Mouse (Mus musculus) megakaryocyte progenitor cell, adult 5-6 weeks (primary cell): ENCODE results near the gene Clgn. TPM values are rescaled to one million over a fixed set of nuclear protein-coding genes. Genes with fewer than 3 reads are reported as not detected.

Experiments used
- ATAC-seq: replicated peaks from 2 replicates; pipeline ENCODE4 v1.8.0; 2016; ENCODE audit warnings: mild to moderate bottlenecking, moderate TSS enrichment, inconsistent platforms; ENCODE audit not compliant: poor library complexity
- total RNA-seq, 2 experiments: library from RNA; stranded (forward) in 1 of 2; stranded (reverse) in 1 of 2; fragments of 157-497, 149-512 nt in 1 of 2; fragments of 200-1000 nt in 1 of 2; gene quantifications; 2 replicates each; pipeline versions ENCODE4 v1.2.3 to v1.2.4; 2015 to 2017

Gene Clgn
- total RNA-seq (2015) (0.05 TPM in 1 of 2 replicates, not detected in the other), total RNA-seq (2017) (not detected in 2 replicates)

DNA sequence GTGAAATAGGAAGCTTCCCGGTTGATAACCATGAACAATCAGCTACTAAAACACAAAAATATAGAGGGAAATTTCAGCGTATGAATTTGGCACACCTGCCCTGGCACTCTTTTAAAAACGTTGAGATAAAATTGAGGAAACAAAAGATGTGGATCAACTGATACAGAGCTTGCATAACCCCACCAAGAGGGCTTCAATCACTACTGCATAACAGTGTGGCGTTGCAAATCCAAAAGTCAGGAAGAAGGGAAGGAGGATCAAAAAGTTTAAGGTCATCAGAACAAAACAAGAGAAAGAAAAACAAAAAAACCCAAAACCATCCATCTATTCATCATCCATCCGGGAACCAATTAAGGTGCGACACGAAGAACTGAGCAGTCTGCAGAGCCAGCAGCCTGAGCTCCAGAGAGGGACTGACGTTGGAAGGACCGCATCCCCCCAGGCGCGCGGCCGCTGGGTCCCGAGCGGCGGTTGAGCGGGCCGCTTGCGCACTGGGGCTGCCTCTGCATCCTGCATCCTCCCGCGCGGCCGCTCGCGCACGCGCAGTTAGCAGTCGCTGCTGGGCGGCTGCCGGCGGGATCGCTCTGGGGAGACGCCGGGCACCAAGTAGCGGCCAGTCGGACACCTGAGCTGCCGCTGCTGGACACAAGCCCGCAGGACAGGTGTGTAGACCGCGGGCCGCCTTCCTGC is at the start of gene Clgn:
Gene Clgn, plus strand, starts transcription at position 552 of the 690 bp plus-strand sequence.
- ATAC-seq, result peak; percentile 79

GRCm38 (mm10) chr8:83342076-83342475 is 47.6 kb upstream of the Clgn start:
- ATAC-seq, result no peak

- no peak for ATAC-seq
These were observed 47.0 kb upstream of the Clgn start for GRCm38 (mm10) chr8:83342693-83343092.

DNA sequence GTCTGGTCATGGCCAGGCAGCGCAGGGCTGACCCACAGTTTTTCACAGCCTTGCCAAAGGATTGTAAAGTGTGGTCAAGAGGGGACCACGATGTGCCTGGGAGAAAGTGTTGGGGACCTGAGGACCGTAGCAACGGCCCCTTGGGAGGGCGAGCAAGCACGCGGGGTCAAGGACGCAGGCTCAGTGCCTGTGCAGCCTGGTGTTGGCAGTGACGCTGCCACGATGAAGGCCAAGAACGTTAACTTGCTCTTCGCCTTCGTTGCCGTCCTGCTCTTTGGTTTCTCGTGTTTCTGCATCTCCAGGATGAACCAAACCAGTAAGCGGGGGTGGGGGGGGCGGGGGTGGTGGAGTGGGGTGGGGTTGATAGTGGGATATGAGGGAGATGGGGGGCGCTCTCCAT is 41.4 kb upstream of the Clgn start, which contains the start of gene Mgat4d:
Gene Mgat4d, plus strand, starts transcription at position 209 of the 400 bp plus-strand sequence.
- ATAC-seq, result no peak

DNA sequence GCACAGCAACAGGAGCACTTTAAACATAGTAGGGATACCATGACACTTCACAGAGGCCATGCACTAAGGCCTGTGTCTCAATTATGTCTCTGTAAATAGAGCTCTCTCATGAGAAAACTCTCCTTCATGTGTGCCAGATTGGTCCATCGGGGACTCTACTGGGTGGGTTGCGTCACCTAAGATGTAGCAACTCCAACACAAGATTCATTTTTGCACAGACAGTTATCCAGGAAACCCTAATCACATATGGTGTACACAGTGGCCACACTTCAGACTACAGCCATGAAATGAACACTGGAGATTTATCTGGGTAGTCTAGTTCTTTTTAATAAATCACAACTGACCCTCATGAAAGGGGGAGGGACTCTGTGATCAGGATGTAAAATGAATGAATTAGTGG is 38.4 kb upstream of the Clgn start:
- ATAC-seq, result peak; percentile 61; the same call in 1 of the 2 replicates

GRCm38 (mm10) chr8:83363156-83363769 is 26.4 kb upstream of the Clgn start:
- no peak for ATAC-seq

DNA sequence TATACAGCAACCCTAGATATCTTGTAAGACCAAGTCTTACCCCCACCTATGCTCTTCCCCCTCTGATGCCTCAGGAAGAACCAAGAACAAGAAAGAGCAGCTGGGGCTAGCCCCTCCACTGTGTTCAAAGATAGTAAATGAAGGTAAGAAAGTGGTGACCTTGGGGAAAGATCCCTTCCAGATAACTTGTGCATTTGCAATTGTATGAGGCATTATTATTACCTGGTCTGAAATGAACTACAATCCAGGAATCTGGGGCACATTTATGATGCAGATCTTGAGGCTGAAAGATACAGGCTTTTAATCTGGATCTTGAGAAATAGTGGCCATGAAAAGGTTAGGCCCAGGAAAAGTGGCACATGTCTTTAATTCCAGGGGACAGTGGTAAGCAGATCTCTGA is 12.4 kb upstream of the Clgn start:
- ATAC-seq, result no peak

- ATAC-seq, result no peak
These were observed 9.5 kb upstream of the Clgn start for GRCm38 (mm10) chr8:83380141-83380540.

DNA sequence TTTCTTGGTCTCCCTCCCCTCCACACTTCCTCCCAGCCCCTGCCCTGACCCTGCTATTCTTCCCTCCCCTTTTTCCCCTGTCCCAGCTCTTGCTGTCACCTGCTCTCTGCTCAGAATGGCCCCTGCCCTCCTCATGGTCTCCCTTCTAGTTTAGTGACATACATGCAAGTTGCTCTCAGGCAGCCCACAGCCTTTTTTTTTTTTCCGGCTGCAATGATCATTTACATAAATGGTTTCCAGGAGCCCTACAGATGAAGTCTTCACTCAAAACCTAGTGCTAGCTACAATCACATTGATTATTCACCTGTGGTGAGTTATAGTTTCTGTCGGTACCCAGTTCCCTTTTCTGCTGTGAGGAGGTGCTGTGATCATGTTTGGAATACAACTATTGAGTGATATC is 8.7 kb upstream of the Clgn start:
- no peak for ATAC-seq

GRCm38 (mm10) chr8:83382850-83383249 is 6.8 kb upstream of the Clgn start:
- ATAC-seq, result no peak

DNA sequence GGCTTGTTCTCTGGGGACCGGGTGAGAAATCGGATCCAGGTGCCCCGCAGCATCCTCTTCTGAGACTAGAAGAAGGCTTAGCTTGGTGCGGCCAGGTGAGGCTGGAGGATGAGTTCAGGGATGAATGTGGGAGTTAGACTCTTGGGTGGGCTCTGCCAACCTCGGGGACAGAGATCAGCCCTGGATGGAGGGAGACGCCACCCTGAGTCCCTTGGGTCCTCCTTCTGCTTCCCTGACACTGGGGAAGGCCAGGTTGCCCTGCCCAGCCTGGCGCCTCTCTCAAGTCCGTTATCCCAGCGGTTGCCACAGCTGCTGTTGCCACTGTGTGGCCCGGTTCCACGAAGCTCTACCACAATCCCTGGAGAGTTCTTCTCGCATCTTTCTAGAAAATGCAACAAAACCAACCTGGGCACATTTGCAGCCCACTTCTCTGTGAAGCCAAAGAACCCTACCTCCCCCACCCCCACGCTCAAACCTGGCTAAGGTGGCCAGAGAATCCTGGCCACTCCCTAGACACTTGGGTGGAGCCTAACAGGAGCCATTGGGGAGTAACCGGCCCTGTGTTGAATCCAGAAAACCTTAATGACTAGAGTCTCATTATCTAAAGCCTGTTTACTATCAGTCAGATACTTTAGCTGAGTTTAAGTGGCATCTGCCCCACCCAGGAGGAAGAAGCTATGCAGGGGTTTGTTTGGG is 487 bp downstream of the Clgn start:
- no peak for ATAC-seq

DNA sequence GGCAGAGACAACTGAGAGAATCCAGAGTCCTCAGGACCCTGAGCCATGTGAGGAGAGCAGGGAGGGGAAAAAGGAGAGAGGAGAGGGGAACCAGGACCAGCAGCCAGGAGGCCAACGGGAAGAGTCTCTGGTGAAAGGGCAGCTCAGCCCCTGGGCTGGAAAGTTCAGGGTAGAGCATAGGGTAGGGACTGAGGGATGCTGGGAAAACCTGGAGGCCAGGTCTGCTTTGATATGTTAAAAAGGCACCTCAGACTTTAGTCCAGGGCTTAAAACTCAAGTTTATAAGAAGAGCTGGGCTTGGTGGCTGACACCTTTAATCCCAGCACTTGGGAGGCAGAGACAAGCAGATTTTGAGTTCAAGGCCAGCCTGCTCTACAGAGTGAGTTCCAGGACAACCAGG is 2.9 kb downstream of the Clgn start:
- no peak for ATAC-seq

DNA sequence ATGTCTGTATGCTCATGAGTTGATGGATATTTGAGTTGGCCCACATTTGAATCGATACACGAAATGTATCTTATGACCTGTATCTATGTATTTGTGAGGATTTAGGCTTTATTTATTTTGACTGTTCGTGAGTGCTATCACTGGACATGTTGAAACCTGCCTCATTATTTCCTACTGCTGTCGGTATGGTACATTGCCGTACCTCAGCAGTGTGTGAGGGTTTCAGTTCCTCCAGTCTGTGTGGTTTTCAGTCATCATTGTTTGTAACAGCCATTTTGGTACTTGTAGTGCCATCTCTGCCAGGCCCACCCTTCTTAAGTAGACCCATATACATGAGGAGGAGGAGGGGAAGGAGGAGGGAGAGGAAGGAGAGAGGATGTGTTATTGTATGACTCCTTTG is 4.7 kb downstream of the Clgn start:
- no peak for ATAC-seq

DNA sequence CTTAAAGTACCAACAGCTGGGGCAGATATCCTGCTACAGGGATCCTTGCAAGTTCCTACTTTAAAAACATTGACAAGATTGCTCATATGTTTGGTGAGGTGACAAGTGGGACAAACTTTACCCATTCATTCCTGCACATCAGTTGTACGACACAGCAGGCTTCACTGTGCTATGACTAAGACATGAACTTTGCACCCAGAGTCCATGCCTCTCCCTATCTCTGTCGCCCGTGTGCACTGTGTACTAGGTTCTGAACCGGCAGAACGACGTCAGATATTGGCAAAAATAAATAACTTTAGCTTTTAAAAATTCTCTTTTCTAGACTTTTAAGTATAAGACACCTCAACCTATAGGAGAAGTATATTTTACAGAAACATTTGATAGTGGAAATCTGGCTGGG is 7.0 kb downstream of the Clgn start:
- ATAC-seq, result no peak

DNA sequence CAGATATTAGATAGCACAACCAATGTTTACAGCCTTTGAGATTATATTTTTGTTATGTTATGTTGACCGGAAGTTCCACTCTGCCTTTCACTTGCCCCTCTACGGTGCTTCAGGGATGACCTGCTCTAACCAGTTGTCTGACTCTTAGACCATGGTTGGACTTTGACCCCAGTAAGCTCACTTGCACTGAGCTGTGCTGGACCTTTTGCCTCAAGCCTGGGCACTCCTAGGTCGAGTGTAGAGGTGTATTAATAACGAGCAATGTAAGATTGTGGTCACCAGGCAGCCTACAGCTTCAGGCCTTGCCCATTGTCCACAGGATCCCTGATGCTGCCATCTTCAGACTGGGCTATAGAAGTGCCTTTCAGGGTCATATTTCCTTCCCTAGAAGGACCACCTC is 8.1 kb downstream of the Clgn start:
- no peak for ATAC-seq

DNA sequence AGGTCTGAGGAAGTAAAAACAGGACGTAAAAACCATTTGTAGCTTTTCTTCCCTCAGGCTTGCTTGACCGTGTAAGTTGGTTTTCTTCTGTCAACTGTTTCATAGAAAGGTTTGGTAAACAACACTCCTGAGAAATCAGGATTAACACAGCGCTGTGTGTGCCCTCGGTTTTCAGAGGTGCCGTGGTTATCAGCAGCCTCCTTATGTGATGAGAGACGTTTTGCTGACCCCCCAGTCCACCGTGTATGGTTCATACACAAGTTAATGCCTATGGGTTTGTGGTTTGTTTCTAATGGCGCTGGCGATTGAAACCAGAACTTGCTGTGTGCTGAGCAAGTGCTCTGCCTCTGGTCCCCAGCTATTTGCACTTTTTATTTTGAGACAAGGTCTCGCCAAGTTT is 15.9 kb downstream of the Clgn start:
- peak; percentile 74 for ATAC-seq

DNA sequence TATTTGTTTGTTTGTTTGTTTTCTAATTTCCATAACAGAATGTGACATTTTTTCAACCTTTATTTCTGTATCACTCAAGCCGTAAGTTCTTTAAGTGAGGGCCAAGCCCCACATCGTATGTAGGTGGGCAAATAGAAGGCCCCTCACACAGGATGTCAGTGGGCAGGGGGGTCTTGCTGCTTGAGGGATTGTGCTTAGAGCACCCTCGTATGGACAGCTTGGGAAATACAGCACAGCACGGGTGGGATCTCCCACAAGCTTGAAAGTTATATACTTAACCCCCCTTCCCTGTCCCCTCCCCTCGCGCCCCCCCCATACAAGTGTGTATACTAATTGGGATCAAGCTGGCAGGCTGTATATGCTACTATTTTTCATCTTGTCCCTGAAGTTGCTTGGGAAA is 17.2 kb downstream of the Clgn start:
- 0 out of 2 replicates have a peak, but pooled peaks have one; percentile 39 for ATAC-seq

DNA sequence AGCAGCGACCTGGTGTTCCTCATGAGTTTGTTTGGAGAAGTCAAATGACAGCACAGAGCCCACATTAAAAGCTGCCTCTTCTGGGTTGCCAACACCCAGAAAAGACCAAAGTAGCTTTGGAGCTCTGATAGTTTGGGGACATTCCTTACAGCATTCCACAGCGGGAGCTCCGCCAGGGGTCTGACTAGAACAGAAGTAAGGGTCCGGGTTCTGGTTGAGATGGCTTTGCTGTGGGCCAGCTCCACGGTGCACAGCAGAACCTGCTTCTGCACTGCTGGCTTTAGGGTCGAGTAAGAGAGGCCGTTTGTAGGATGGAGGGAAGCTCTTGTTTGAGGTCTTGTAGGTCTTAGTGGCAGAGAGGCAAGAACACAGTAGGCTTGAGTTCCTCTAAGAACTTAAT is 18.8 kb downstream of the Clgn start:
- ATAC-seq, result no peak

GRCm38 (mm10) chr8:83416878-83417277 is 27.2 kb downstream of the Clgn start:
- no peak for ATAC-seq

DNA sequence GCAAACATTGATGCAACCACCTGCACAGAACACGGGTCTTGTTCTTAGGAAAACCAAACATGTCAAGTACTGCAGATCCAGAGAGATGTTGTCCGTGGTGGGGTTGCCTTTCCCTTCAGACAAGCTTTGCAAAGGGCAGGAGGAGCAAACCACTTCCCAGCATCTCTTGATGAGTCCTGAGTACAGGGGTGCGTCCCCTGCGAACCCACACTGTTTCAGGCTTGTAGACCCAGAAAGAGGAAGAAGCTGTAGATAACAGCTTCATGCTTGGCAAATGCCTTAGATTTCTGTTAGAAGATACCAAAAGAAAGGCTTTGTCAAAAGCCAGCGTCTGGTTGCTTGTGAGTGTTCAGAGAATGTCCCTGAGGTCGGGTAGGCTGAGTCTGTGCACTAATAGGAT is 28.3 kb downstream of the Clgn start:
- peak; percentile 58 for ATAC-seq

DNA sequence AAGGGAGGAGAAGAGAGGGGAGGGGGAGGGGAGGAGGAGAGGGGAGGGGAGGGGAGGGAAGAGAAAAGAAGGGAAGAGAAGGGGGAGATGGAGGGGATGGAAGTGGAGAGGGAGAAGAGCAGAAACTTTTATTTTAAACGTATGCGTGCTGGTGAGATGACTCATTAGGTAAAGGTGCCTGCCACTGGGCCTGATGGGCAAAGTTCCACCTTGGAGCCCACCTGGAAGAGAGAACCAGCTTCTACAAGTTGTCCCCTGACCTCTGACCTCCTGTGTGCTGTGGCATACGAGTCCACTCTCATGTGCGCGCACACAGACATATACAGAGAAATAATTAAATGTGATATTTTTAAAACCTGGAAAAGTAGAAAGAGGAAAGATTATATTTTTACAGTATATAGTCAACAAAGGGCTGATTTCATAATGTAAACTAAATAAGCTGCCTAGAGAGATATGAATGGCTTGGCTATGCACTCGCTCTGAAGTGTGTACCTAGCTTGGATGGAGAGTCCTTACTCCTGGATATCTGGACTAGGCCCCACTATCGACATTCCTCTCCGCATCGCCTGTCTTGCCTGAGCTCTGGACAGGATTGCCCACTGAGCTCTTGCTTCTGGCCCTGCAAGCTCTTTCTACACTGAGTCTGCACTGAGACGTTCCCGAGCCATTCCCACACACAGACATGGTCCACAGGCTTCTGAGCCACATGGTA is 29.3 kb downstream of the Clgn start:
- ATAC-seq, result no peak
